Mouse (Mus musculus) liver, embryonic 16.5 days (tissue): ENCODE data around the gene Nr2f2. TPM values are rescaled to one million over a fixed set of nuclear protein-coding genes. Genes with fewer than 3 reads are reported as not detected.

Experiments used
- ATAC-seq: fragments of 200-750 bp; cut with Nextera tagmentation; 2 replicates; pipeline ENCODE4 v1.8.0; 2017; ENCODE audit warnings: low read depth, mild to moderate bottlenecking, moderate number of reproducible peaks, moderate library complexity
- H3K27ac ChIP-seq: fragments of 300-500 bp; sonication (generic); 2 replicates; pipeline ENCODE4 v1.5.1; 2014; ENCODE audit warnings: mild to moderate bottlenecking, low read length
- H3K27me3 ChIP-seq: fragments of 300-500 bp; sonication (generic); 2 replicates; pipeline ENCODE4 v1.6.1; 2014; ENCODE audit warnings: low read depth, low read length, mixed read lengths; ENCODE audit not compliant: control insufficient read depth, insufficient read depth
- H3K36me3 ChIP-seq: fragments of 300-500 bp; sonication (generic); 2 replicates; pipeline ENCODE4 v1.6.1; 2014; ENCODE audit warnings: mild to moderate bottlenecking; ENCODE audit not compliant: control insufficient read depth, insufficient read depth
- H3K4me1 ChIP-seq: fragments of 300-500 bp; sonication (generic); 2 replicates; pipeline ENCODE4 v1.6.1; 2014; ENCODE audit warnings: low read depth, low read length, mixed read lengths; ENCODE audit not compliant: control insufficient read depth
- H3K4me2 ChIP-seq: fragments of 300-500 bp; sonication (generic); 2 replicates; pipeline ENCODE4 v1.6.1; 2014; ENCODE audit warnings: low read depth, low read length, mixed read lengths
- H3K4me3 ChIP-seq: fragments of 300-500 bp; sonication (generic); 2 replicates; pipeline ENCODE4 v1.5.1; 2014; ENCODE audit warnings: low read depth, mild to moderate bottlenecking, low read length
- H3K9ac ChIP-seq: fragments of 300-500 bp; sonication (generic); 2 replicates; pipeline ENCODE4 v1.6.1; 2014; ENCODE audit warnings: low read depth, low read length
- H3K9me3 ChIP-seq: fragments of 300-500 bp; sonication (generic); replicated peaks from 2 replicates; pipeline ENCODE4 v1.6.1; 2016; ENCODE audit warnings: low read length; ENCODE audit not compliant: control insufficient read depth
- WGBS: fragments of 180-500 bp; shearing (Covaris S2); extraction: QIAGEN DNeasy Blood & Tissue Kit; methylation state at CpG from one replicate; pipeline ENCODE4 v1.1.7; 2014; ENCODE audit not compliant: insufficient replicate concordance; 5-methylcytosine and 5-hydroxymethylcytosine counted together
- polyA plus RNA-seq: library from polyadenylated mRNA; unstranded; fragments of >200 nt; fragmentation: Nextera tagmentation; extraction: Ambion mirVana; gene quantifications from 2 replicates; pipeline ENCODE4 v1.2.1, GENCODE M21; 2015

The Nr2f2 gene
- polyA plus RNA-seq, 1 experiment from 2014 or later: 6.2 TPM

DNA sequence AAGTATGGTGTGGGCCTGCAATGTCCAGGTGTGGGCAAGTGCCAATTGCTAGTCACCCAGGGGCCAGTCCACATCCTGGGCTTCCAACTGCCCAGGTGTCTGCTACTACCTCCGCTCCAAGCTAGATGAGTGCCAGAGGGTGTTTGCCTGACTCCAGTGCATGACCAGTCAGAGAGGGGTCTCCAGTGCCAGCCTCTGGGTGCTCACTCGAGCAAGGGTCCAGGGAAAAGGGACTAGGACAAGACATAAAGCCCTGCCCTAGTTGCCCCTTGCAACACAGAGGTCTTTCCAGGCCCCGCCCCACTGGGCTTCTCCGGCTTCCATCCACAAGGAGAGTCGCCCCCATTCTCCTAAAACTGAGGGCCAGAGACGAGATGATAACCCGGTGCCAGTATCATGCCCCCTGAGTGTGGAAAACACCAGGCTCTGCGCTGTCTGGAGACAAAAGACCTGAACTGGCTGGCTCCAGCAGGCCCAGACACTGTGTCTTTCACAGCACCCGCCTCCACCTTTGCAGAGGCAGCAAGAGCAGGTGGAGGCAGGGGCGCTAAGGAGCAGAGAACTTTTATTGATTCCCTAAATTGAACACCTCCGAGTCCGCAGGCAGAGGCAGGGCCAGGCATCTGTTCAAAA lies 26.4 kb downstream of the Nr2f2 start:
- Histone ChIP-seq H3K4me2 (no peak overlapping the region), H3K9me3 (no peaks in the 10 kb centered on the region), H3K4me1 (no peaks in the 10 kb centered on the region), H3K27me3 (peaks cover 34% of the 10 kb centered on the region), H3K27ac (no peak overlapping the region), H3K9ac (no peak overlapping the region), H3K4me3 (no peak overlapping the region), H3K36me3 (no peaks in the 10 kb centered on the region)
- 15% methylated on average over 12 of the region's 12 CpGs for WGBS
- ATAC-seq: no peak

GRCm38 (mm10) chr7:70338265-70338640 lies 28.3 kb downstream of the Nr2f2 start:
- no peaks in the 10 kb centered on the region for H3K36me3 ChIP-seq
- ATAC-seq: no peak
- no peaks in the 10 kb centered on the region for H3K4me1 ChIP-seq
- H3K4me3 ChIP-seq: no peak overlapping the region
- no peak overlapping the region for H3K9ac ChIP-seq
- no peak overlapping the region for H3K27ac ChIP-seq
- no peaks in the 10 kb centered on the region for H3K9me3 ChIP-seq
- H3K4me2 ChIP-seq: peak overlapping the region; percentile 48; the same call in 1 of the 2 replicates
- WGBS: 10% methylated on average over 7 of the region's 7 CpGs
- H3K27me3 ChIP-seq: peaks cover 49% of the 10 kb centered on the region

DNA sequence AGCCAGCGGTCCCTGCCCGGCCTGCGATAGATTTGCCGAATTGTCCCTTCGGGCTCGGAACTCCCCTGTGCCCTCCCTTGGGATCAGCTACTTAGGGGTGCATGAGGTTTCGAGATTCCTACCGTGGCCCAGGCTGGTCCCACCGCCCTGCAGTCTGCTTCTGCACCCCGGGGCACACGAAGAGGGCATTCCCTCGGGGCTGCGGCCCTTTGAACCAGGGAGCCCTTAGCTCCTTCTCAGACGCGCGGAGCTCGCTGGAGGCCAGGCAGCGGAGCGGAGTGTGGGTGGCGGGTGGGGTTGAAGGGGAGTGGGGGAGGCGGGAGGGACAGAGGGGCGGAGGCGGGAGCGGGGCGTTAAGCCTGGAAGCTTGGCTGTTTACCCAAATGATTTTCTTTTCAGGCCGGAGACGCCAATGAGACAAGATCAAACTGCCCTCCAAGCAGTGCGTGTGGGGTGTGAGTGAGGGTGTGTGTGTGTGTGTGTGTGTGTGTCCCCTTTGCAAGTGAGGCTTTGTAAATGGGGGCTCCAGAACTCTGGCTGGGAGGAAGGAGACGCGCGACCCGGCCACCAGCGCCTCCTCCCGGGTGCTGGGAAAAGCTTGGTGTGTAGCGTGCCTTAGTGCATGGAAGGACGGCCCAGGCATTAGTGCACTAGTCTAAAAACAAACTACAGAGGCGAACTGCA lies 28.8 kb downstream of the Nr2f2 start:
- H3K4me2 ChIP-seq: peak overlapping the region; percentile 48
- no peaks in the 10 kb centered on the region for H3K36me3 ChIP-seq
- no peaks in the 10 kb centered on the region for H3K9me3 ChIP-seq
- no peaks in the 10 kb centered on the region for H3K4me1 ChIP-seq
- no peak overlapping the region for H3K27ac ChIP-seq
- no peak overlapping the region for H3K9ac ChIP-seq
- no peak for ATAC-seq
- WGBS: 6% methylated on average over 37 of the region's 37 CpGs
- peak overlapping the region; percentile 22; the same call in 1 of the 2 replicates for H3K4me3 ChIP-seq
- H3K27me3 ChIP-seq: peaks cover 54% of the 10 kb centered on the region

GRCm38 (mm10) chr7:70336571-70337240 lies 29.8 kb downstream of the Nr2f2 start:
- ATAC-seq: no peak
- Histone ChIP-seq H3K9ac (no peak overlapping the region), H3K4me1 (no peaks in the 10 kb centered on the region), H3K27ac (no peak overlapping the region), H3K36me3 (no peaks in the 10 kb centered on the region), H3K4me3 (no peak overlapping the region), H3K4me2 (no peak overlapping the region), H3K27me3 (peaks cover 64% of the 10 kb centered on the region), H3K9me3 (no peaks in the 10 kb centered on the region)
- WGBS: 12% methylated on average over 13 of the region's 13 CpGs

- Histone ChIP-seq H3K4me2 (no peak overlapping the region), H3K4me1 (no peaks in the 10 kb centered on the region), H3K9me3 (no peaks in the 10 kb centered on the region), H3K9ac (no peak overlapping the region), H3K36me3 (no peaks in the 10 kb centered on the region), H3K27me3 (peaks cover 70% of the 10 kb centered on the region), H3K27ac (no peak overlapping the region), H3K4me3 (no peak overlapping the region)
- WGBS: 22% methylated on average over 3 of the region's 3 CpGs
- ATAC-seq: no peak
Measured at GRCm38 (mm10) chr7:70336126-70336525, 30.4 kb downstream of the Nr2f2 start.

DNA sequence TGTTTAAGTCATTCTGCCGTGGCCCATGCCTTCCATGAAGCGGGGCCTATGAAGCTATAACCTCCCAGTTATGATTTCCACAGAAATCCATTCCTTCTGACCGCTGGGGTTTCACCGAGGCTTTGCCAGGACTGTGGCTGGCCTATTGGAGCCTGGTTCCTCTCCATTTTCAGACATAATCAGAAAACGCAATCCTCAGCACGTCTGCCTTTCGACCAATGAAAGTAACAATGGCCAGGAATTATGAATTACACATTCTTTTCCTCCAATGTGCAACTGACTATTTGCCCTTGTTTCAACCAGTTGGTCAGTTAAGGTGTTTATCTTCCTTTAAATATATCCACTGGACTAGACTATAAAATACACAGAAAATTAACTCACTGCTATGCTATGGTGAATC lies 31.1 kb downstream of the Nr2f2 start:
- H3K9ac ChIP-seq: no peak overlapping the region
- H3K4me3 ChIP-seq: no peak overlapping the region
- peaks cover 77% of the 10 kb centered on the region for H3K27me3 ChIP-seq
- no peak overlapping the region for H3K27ac ChIP-seq
- H3K36me3 ChIP-seq: no peaks in the 10 kb centered on the region
- 8% methylated on average over 7 of the region's 7 CpGs for WGBS
- no peak for ATAC-seq
- H3K4me2 ChIP-seq: no peak overlapping the region
- H3K9me3 ChIP-seq: no peaks in the 10 kb centered on the region
- no peaks in the 10 kb centered on the region for H3K4me1 ChIP-seq

- Histone ChIP-seq H3K36me3 (no peaks in the 10 kb centered on the region), H3K27me3 (peaks cover 82% of the 10 kb centered on the region), H3K9me3 (no peaks in the 10 kb centered on the region), H3K9ac (no peak overlapping the region), H3K4me3 (no peak overlapping the region), H3K27ac (no peak overlapping the region), H3K4me2 (peak overlapping the region; percentile 34; the same call in 1 of the 2 replicates), H3K4me1 (no peaks in the 10 kb centered on the region)
- WGBS: 2% methylated on average over 17 of the region's 17 CpGs
- ATAC-seq: no peak
Measured at GRCm38 (mm10) chr7:70334836-70335235, 31.7 kb downstream of the Nr2f2 start.

GRCm38 (mm10) chr7:70333851-70334250 lies 32.7 kb downstream of the Nr2f2 start:
- no peaks in the 10 kb centered on the region for H3K9me3 ChIP-seq
- ATAC-seq: no peak
- no peaks in the 10 kb centered on the region for H3K36me3 ChIP-seq
- no peak overlapping the region for H3K27ac ChIP-seq
- H3K9ac ChIP-seq: no peak overlapping the region
- H3K4me3 ChIP-seq: no peak overlapping the region
- peaks cover 92% of the 10 kb centered on the region for H3K27me3 ChIP-seq
- no peak overlapping the region for H3K4me2 ChIP-seq
- 3% methylated on average over 11 of the region's 11 CpGs for WGBS
- H3K4me1 ChIP-seq: no peaks in the 10 kb centered on the region
